Mouse (Mus musculus): ENCODE results near the gene Hace1.
"Not testable (repeated sequence)": the region's sequence is repeated elsewhere in the genome, so short reads cannot be mapped to it uniquely, and the experiment has no call there.

Gene Hace1

GRCm38 (mm10) chr10:45577731-45578297 is at the start of gene Hace1:
Gene Hace1, plus strand, starts transcription at chr10:45577829.
- peak; percentile 87 for DNase-seq (ENCODE audit: inconsistent ontology term)

GRCm38 (mm10) chr10:45537334-45537733 is 40.3 kb upstream of the Hace1 start:
- not testable (repeated sequence) for DNase-seq (ENCODE audit: inconsistent ontology term)

GRCm38 (mm10) chr10:45542726-45543125 is 34.9 kb upstream of the Hace1 start:
- DNase-seq (ENCODE audit: inconsistent ontology term): peak; percentile 79

- DNase-seq (ENCODE audit: inconsistent ontology term): peak; percentile 74
Observed at GRCm38 (mm10) chr10:45546799-45547198, 30.8 kb upstream of the Hace1 start.

- DNase-seq (ENCODE audit: inconsistent ontology term): peak; percentile 51
Observed at GRCm38 (mm10) chr10:45578298-45578821, 731 bp downstream of the Hace1 start.

GRCm38 (mm10) chr10:45583310-45583709 is 5.7 kb downstream of the Hace1 start:
- no peak for DNase-seq (ENCODE audit: inconsistent ontology term)

GRCm38 (mm10) chr10:45583829-45584228 is 6.2 kb downstream of the Hace1 start:
- no peak for DNase-seq (ENCODE audit: inconsistent ontology term)

GRCm38 (mm10) chr10:45584311-45585102 is 6.9 kb downstream of the Hace1 start:
- DNase-seq (ENCODE audit: inconsistent ontology term): no peak

GRCm38 (mm10) chr10:45605853-45606252 is 28.2 kb downstream of the Hace1 start:
- no peak for DNase-seq (ENCODE audit: inconsistent ontology term)

- no peak for DNase-seq (ENCODE audit: inconsistent ontology term)
Observed at GRCm38 (mm10) chr10:45610727-45611126, 33.1 kb downstream of the Hace1 start.

GRCm38 (mm10) chr10:45616012-45616411 is 38.4 kb downstream of the Hace1 start:
- DNase-seq (ENCODE audit: inconsistent ontology term): no peak

- DNase-seq (ENCODE audit: inconsistent ontology term): no peak
Observed at GRCm38 (mm10) chr10:45619039-45619438, 41.4 kb downstream of the Hace1 start.

- DNase-seq (ENCODE audit: inconsistent ontology term): no peak
Observed at GRCm38 (mm10) chr10:45631995-45632394, 54.4 kb downstream of the Hace1 start.

GRCm38 (mm10) chr10:45632641-45633040 is 55.0 kb downstream of the Hace1 start:
- DNase-seq (ENCODE audit: inconsistent ontology term): no peak

- DNase-seq (ENCODE audit: inconsistent ontology term): no peak
Observed at GRCm38 (mm10) chr10:45635201-45635600, 57.6 kb downstream of the Hace1 start.

- no peak for DNase-seq (ENCODE audit: inconsistent ontology term)
Observed at GRCm38 (mm10) chr10:45639762-45640161, 62.1 kb downstream of the Hace1 start.

- no peak for DNase-seq (ENCODE audit: inconsistent ontology term)
Observed at GRCm38 (mm10) chr10:45654026-45654425, 76.4 kb downstream of the Hace1 start.

- DNase-seq (ENCODE audit: inconsistent ontology term): no peak
Observed at GRCm38 (mm10) chr10:45662015-45662414, 84.4 kb downstream of the Hace1 start.

GRCm38 (mm10) chr10:45668266-45668665 is 90.6 kb downstream of the Hace1 start:
- no peak for DNase-seq (ENCODE audit: inconsistent ontology term)

- DNase-seq (ENCODE audit: inconsistent ontology term): peak; percentile 19
Observed at GRCm38 (mm10) chr10:45676796-45677195, 99.2 kb downstream of the Hace1 start.

GRCm38 (mm10) chr10:45686191-45686590 is 108.6 kb downstream of the Hace1 start:
- DNase-seq (ENCODE audit: inconsistent ontology term): no peak

GRCm38 (mm10) chr10:45694931-45695330 is 117.3 kb downstream of the Hace1 start:
- DNase-seq (ENCODE audit: inconsistent ontology term): no peak

GRCm38 (mm10) chr10:45695522-45695921 is 117.9 kb downstream of the Hace1 start:
- DNase-seq (ENCODE audit: inconsistent ontology term): no peak
